In the genomic region with DNA sequence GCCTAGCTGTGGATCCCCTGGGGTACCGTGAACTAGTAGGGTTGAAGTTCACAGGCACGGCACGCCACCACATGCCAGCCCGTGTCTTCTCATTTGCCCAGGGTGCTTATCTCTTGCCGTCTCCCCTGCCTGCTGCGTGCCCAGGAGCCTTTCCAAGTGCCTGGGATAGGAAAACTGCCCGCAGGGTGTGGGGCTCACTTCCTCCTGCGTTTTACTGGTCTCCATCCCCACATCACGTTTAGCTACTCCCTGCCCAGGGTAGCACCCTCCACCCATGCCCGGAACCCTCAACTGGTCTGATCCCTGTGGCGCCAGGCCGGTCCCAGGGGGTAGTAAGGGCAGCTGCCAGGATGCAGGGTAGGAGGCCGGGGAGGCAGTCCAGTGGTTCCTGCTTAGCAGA, we compare ENCODE assay signal across 13 mouse cellular contexts. TPM values are rescaled to one million over a fixed set of nuclear protein-coding genes. Genes with fewer than 3 reads are reported as not detected.
"Had no signal": no experiment of that assay in that cellular context is flagged by ENCODE, and none has a peak within 500 bp of the region (broad histone marks: within the 10 kb centered on the region; RNA-seq: fewer than 3 reads in every experiment).

No protein-coding gene starts in this region.

- H3K4me2 ChIP-seq: neural tube, embryonic 15.5 days had no signal

- H3K9ac ChIP-seq: liver, embryonic 14.5 days; neural tube, embryonic 15.5 days had no signal

- H3K36me3 ChIP-seq: midbrain, embryonic 10.5 days; neural tube, embryonic 15.5 days had no signal

- H3K27me3 ChIP-seq: neural tube, embryonic 15.5 days had no signal

- H3K4me3 ChIP-seq: left cerebral cortex, adult 2 months; midbrain, embryonic 10.5 days; myocyte; neural tube, embryonic 15.5 days had no signal

- H3K27ac ChIP-seq: left cerebral cortex, adult 2 months; liver, embryonic 14.5 days; midbrain, embryonic 10.5 days; neural tube, embryonic 15.5 days had no signal

- DNase-seq: kidney, postnatal 25 days; liver; lung, adult 18-20 months; midbrain, embryonic 14.5 days; right cerebral cortex, adult 18-20 months; right cerebral cortex, postnatal 25 days; thymus, postnatal 4 days had no signal

- H3K9me3 ChIP-seq: midbrain, embryonic 10.5 days; neural tube, embryonic 15.5 days had no signal

RNA-seq across cellular contexts. Expression of a gene that starts 8.9 kb away (rescaled TPM):
- total RNA-seq: megakaryocyte, adult 5-6 weeks had no signal
